Mouse (Mus musculus) thymus, postnatal 14 days (tissue): ENCODE results near the gene Hadhb.
"Not testable (repeated sequence)": the region's sequence is repeated elsewhere in the genome, so short reads cannot be mapped to it uniquely, and the experiment has no call there.

Experiments used
- DNase-seq: peaks from one replicate; pipeline ENCODE4 v3.0.0; 2021

Hadhb gene

GRCm38 (mm10) chr5:30187687-30188485 is 32.8 kb downstream of the Hadhb start:
- DNase-seq, result no peak

GRCm38 (mm10) chr5:30192452-30192851 is 37.4 kb downstream of the Hadhb start:
- no peak for DNase-seq

- DNase-seq, result no peak
Measured at GRCm38 (mm10) chr5:30195340-30195739, 40.3 kb downstream of the Hadhb start.

- peak; percentile 33 for DNase-seq
Measured at GRCm38 (mm10) chr5:30198257-30198656, 43.2 kb downstream of the Hadhb start.

GRCm38 (mm10) chr5:30201521-30201920 is 46.5 kb downstream of the Hadhb start:
- peak; percentile 21 for DNase-seq

GRCm38 (mm10) chr5:30202221-30202620 is 47.2 kb downstream of the Hadhb start:
- no peak for DNase-seq

GRCm38 (mm10) chr5:30203216-30203885 is 48.3 kb downstream of the Hadhb start:
- DNase-seq, result no peak

- DNase-seq, result no peak
Measured at GRCm38 (mm10) chr5:30204441-30204840, 49.4 kb downstream of the Hadhb start.

- no peak for DNase-seq
Measured at GRCm38 (mm10) chr5:30205034-30205433, 50.0 kb downstream of the Hadhb start.

- DNase-seq, result no peak
Measured at GRCm38 (mm10) chr5:30205493-30205892, 50.4 kb downstream of the Hadhb start, which contains the start of gene Adgrf3. Gene Adgrf3, minus strand, starts transcription at chr5:30205722.

- DNase-seq, result peak; percentile 54
Measured at GRCm38 (mm10) chr5:30207276-30207675, 52.2 kb downstream of the Hadhb start.

- DNase-seq, result not testable (repeated sequence)
Measured at GRCm38 (mm10) chr5:30210758-30211157, 55.7 kb downstream of the Hadhb start.

- peak; percentile 70 for DNase-seq
Measured at GRCm38 (mm10) chr5:30214889-30215288, 59.8 kb downstream of the Hadhb start.

- no peak for DNase-seq
Measured at GRCm38 (mm10) chr5:30215970-30216369, 60.9 kb downstream of the Hadhb start.

GRCm38 (mm10) chr5:30219715-30220114 is 64.7 kb downstream of the Hadhb start:
- DNase-seq, result no peak

GRCm38 (mm10) chr5:30220666-30221065 is 65.6 kb downstream of the Hadhb start:
- DNase-seq, result no peak

- DNase-seq, result no peak
Measured at GRCm38 (mm10) chr5:30222681-30223080, 67.6 kb downstream of the Hadhb start.

- peak; percentile 71 for DNase-seq
Measured at GRCm38 (mm10) chr5:30230901-30231300, 75.9 kb downstream of the Hadhb start.

- no peak for DNase-seq
Measured at GRCm38 (mm10) chr5:30231891-30232270, 76.8 kb downstream of the Hadhb start.

GRCm38 (mm10) chr5:30232271-30232971 is 77.4 kb downstream of the Hadhb start, which contains the start of gene Selenoi:
Gene Selenoi, plus strand, starts transcription at chr5:30232581.
- DNase-seq, result peak; percentile 99

- peak; percentile 55 for DNase-seq
Measured at GRCm38 (mm10) chr5:30233042-30233441, 78.0 kb downstream of the Hadhb start.

- no peak for DNase-seq
Measured at GRCm38 (mm10) chr5:30233979-30234378, 78.9 kb downstream of the Hadhb start.
